Mouse (Mus musculus) kidney, postnatal 14 days (tissue): ENCODE measurements around the gene Slc6a12.
A peak's percentile ranks its signal among the peaks of the same experiment; 100 is the strongest.

Source experiments
- DNase-seq: peaks from one replicate; pipeline ENCODE4 v3.0.0; 2022; ENCODE audit warnings: mixed read lengths

The Slc6a12 gene

GRCm38 (mm10) chr6:121344329-121344728 is 1.5 kb downstream of the Slc6a12 start:
- no peak for DNase-seq

- no peak for DNase-seq
These were observed 3.6 kb downstream of the Slc6a12 start for GRCm38 (mm10) chr6:121346428-121346827.

- no peak for DNase-seq
These were observed 9.4 kb downstream of the Slc6a12 start for GRCm38 (mm10) chr6:121352276-121352675.

- DNase-seq, result no peak
These were observed 13.2 kb downstream of the Slc6a12 start for GRCm38 (mm10) chr6:121356041-121356440.

GRCm38 (mm10) chr6:121357232-121357631 is 14.4 kb downstream of the Slc6a12 start:
- no peak for DNase-seq

- DNase-seq, result no peak
These were observed 20.2 kb downstream of the Slc6a12 start for GRCm38 (mm10) chr6:121363061-121363460.

- peak; percentile 61 for DNase-seq
These were observed 21.1 kb downstream of the Slc6a12 start for GRCm38 (mm10) chr6:121363956-121364355.

GRCm38 (mm10) chr6:121366537-121366936 is 23.7 kb downstream of the Slc6a12 start:
- DNase-seq, result peak; percentile 19

- DNase-seq, result no peak
These were observed 24.2 kb downstream of the Slc6a12 start for GRCm38 (mm10) chr6:121367099-121367498.

- peak; percentile 64 for DNase-seq
These were observed 28.5 kb downstream of the Slc6a12 start for GRCm38 (mm10) chr6:121371197-121371980.

- no peak for DNase-seq
These were observed 33.3 kb downstream of the Slc6a12 start for GRCm38 (mm10) chr6:121376159-121376558.

GRCm38 (mm10) chr6:121378256-121378655 is 35.4 kb downstream of the Slc6a12 start:
- DNase-seq, result no peak

- no peak for DNase-seq
These were observed 37.7 kb downstream of the Slc6a12 start for GRCm38 (mm10) chr6:121380576-121380975.

- DNase-seq, result no peak
These were observed 39.2 kb downstream of the Slc6a12 start for GRCm38 (mm10) chr6:121382071-121382470.

GRCm38 (mm10) chr6:121385397-121385796 is 42.5 kb downstream of the Slc6a12 start:
- DNase-seq, result no peak

GRCm38 (mm10) chr6:121392610-121393252 is 49.9 kb downstream of the Slc6a12 start:
- no peak for DNase-seq

- DNase-seq, result no peak
These were observed 58.3 kb downstream of the Slc6a12 start for GRCm38 (mm10) chr6:121401140-121401539.

GRCm38 (mm10) chr6:121401826-121402660 is 59.2 kb downstream of the Slc6a12 start:
- DNase-seq, result no peak

- no peak for DNase-seq
These were observed 59.9 kb downstream of the Slc6a12 start for GRCm38 (mm10) chr6:121402661-121403244.

- no peak for DNase-seq
These were observed 62.4 kb downstream of the Slc6a12 start for GRCm38 (mm10) chr6:121405311-121405710.

GRCm38 (mm10) chr6:121407571-121408011 is 64.7 kb downstream of the Slc6a12 start:
- DNase-seq, result no peak

- DNase-seq, result no peak
These were observed 69.9 kb downstream of the Slc6a12 start for GRCm38 (mm10) chr6:121412558-121413297.
